Mouse (Mus musculus) stomach, embryonic 14.5 days (tissue): ENCODE measurements at regions not wholly inside any gene's neighbourhood (a gene's known extent, or its start where the extent isn't known, plus 50 kb on each side); places are given as distances from the start of the nearest gene placed in this dataset.

Experiments used
- ATAC-seq: fragments of 200-750 bp; cut with Nextera tagmentation; 2 replicates; pipeline ENCODE4 v1.8.0; 2017; ENCODE audit warnings: low read depth, moderate TSS enrichment; ENCODE audit not compliant: insufficient number of reproducible peaks, insufficient read depth, low FRiP score
- H3K27ac ChIP-seq: fragments of 300-500 bp; sonication (generic); 2 replicates; pipeline ENCODE4 v1.5.1; 2014; ENCODE audit warnings: mild to moderate bottlenecking, low read length, moderate library complexity, mixed read lengths
- H3K27me3 ChIP-seq: fragments of 300-500 bp; sonication (generic); 2 replicates; pipeline ENCODE4 v1.6.1; 2014; ENCODE audit warnings: low read length, control low read depth, mixed read lengths; ENCODE audit not compliant: control insufficient read depth, insufficient read depth
- H3K36me3 ChIP-seq: fragments of 300-500 bp; sonication (generic); 2 replicates; pipeline ENCODE4 v1.6.1; 2014; ENCODE audit warnings: mild to moderate bottlenecking, control low read depth, low read length, moderate library complexity, mixed read lengths; ENCODE audit not compliant: control insufficient read depth, insufficient read depth
- H3K4me1 ChIP-seq: fragments of 300-500 bp; sonication (generic); 2 replicates; pipeline ENCODE4 v1.6.1; 2014; ENCODE audit warnings: low read length, control low read depth, mixed read lengths; ENCODE audit not compliant: control insufficient read depth, insufficient read depth
- H3K4me2 ChIP-seq: fragments of 300-500 bp; sonication (generic); replicated peaks from 2 replicates; pipeline ENCODE4 v1.6.1; 2014; ENCODE audit warnings: low read depth, low read length, control low read depth
- H3K4me3 ChIP-seq: fragments of 300-500 bp; sonication (generic); 2 replicates; pipeline ENCODE4 v1.5.1; 2014; ENCODE audit warnings: low read depth, low read length, control low read depth
- H3K9ac ChIP-seq: fragments of 300-500 bp; sonication (generic); replicated peaks from 2 replicates; pipeline ENCODE4 v1.6.1; 2014; ENCODE audit warnings: low read depth, mild to moderate bottlenecking, control low read depth, low read length, moderate library complexity, mixed read lengths
- H3K9me3 ChIP-seq: fragments of 300-500 bp; sonication (generic); 2 replicates; pipeline ENCODE4 v1.6.1; 2016; ENCODE audit warnings: low read depth, low read length, control low read depth; ENCODE audit not compliant: control insufficient read depth
- WGBS: fragments of 180-500 bp; shearing (Covaris S2); extraction: QIAGEN DNeasy Blood & Tissue Kit; methylation state at CpG from one replicate; pipeline ENCODE4 v1.1.7; 2014; 5-methylcytosine and 5-hydroxymethylcytosine counted together

DNA sequence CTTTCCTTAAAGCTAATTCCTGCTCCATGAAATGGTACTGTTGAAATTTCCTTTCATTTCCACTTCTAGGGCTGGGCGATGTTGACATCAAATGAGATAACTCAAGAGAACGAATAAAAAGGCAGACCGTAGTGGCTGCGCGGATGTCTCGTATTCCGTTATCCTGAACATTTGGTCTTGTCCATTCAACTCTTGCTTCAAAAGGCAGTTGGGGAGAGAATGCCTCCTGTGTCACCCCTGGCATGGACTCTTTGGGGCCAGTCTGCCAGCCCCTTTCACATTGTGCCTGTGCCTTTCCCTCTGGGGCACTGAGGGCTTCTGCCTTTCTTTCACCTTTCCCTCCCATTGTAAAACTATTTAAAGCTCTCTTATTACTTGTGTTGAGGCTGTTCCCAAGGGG is 152.0 kb upstream of the Lrfn2 start:
- Histone ChIP-seq H3K36me3 (no peaks in the 10 kb centered on the region), H3K9ac (no peak overlapping the region), H3K4me1 (no peaks in the 10 kb centered on the region), H3K4me3 (no peak overlapping the region), H3K9me3 (no peaks in the 10 kb centered on the region), H3K27ac (no peak overlapping the region), H3K27me3 (no peaks in the 10 kb centered on the region), H3K4me2 (no peak overlapping the region)
- 96% methylated on average over 7 of the region's 7 CpGs for WGBS
- ATAC-seq: no peak

DNA sequence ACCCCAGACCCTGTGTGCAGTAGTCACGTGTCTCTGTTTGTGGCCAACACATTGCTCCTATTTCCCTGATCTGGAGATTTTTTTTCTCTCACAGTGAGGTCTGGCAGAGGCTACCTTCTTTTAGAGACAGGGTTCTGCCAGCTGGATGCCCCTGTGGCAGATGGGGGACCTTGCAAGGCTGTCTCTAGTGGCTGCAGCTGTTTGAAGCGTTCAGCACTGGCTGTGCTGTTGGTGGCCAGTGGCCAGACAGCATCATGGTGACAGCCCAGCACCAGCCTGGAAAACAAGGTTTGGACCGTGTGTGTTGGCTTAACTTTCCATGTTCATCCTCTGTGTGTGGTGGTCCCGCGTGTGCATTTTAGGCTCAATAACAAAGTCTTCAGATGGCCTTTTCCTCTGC is 147.8 kb upstream of the Lrfn2 start:
- Histone ChIP-seq H3K4me1 (no peaks in the 10 kb centered on the region), H3K27me3 (no peaks in the 10 kb centered on the region), H3K36me3 (no peaks in the 10 kb centered on the region), H3K9ac (no peak overlapping the region), H3K4me3 (no peak overlapping the region), H3K4me2 (no peak overlapping the region), H3K9me3 (no peaks in the 10 kb centered on the region), H3K27ac (no peak overlapping the region)
- no peak for ATAC-seq
- 80% methylated on average over 5 of the region's 5 CpGs for WGBS

GRCm38 (mm10) chr17:48786501-48786900 is 145.7 kb upstream of the Lrfn2 start:
- no peak overlapping the region for H3K4me2 ChIP-seq
- no peaks in the 10 kb centered on the region for H3K36me3 ChIP-seq
- H3K27ac ChIP-seq: no peak overlapping the region
- H3K27me3 ChIP-seq: no peaks in the 10 kb centered on the region
- no peak for ATAC-seq
- H3K4me3 ChIP-seq: no peak overlapping the region
- H3K9ac ChIP-seq: no peak overlapping the region
- no peaks in the 10 kb centered on the region for H3K4me1 ChIP-seq
- 68% methylated on average over 12 of the region's 12 CpGs for WGBS
- H3K9me3 ChIP-seq: no peaks in the 10 kb centered on the region

GRCm38 (mm10) chr17:48789846-48790245 is 142.3 kb upstream of the Lrfn2 start:
- Histone ChIP-seq H3K27me3 (no peaks in the 10 kb centered on the region), H3K4me3 (no peak overlapping the region), H3K36me3 (no peaks in the 10 kb centered on the region), H3K4me2 (no peak overlapping the region), H3K9me3 (no peaks in the 10 kb centered on the region), H3K27ac (no peak overlapping the region), H3K9ac (no peak overlapping the region), H3K4me1 (no peaks in the 10 kb centered on the region)
- 86% methylated on average over 7 of the region's 7 CpGs for WGBS
- no peak for ATAC-seq

- no peak overlapping the region for H3K27ac ChIP-seq
- H3K27me3 ChIP-seq: no peaks in the 10 kb centered on the region
- no peak for ATAC-seq
These were observed 141.7 kb upstream of the Lrfn2 start for GRCm38 (mm10) chr17:48790526-48790925.

DNA sequence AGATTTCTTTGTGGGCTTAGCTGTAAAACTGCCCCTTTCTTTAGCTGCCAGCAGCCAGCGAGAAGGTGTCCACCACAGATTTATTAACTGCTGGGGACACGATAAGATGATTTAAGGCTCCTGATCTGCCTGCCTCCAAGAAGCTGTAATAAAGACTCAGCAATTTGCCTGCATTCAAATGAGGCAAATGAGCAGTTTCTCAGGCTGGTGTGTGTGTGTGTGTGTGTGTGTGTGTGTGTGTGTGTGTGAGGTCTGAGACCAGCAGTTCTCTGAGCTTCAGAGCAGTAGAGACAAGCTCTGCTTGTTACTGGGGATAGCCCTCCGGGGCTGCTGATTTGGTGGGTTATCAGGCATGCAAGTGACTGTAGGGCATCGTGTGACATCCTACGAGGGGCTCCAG is 139.2 kb upstream of the Lrfn2 start:
- no peak for ATAC-seq
- Histone ChIP-seq H3K27me3 (no peaks in the 10 kb centered on the region), H3K4me1 (no peaks in the 10 kb centered on the region), H3K9me3 (no peaks in the 10 kb centered on the region), H3K27ac (no peak overlapping the region), H3K36me3 (no peaks in the 10 kb centered on the region), H3K4me3 (no peak overlapping the region), H3K9ac (no peak overlapping the region), H3K4me2 (no peak overlapping the region)
- 58% methylated on average over 5 of the region's 5 CpGs for WGBS

More at GRCm38 (mm10) chr17:48790526-48790925, 141.7 kb upstream of the Lrfn2 start:
- no peaks in the 10 kb centered on the region for H3K9me3 ChIP-seq
- 89% methylated on average over 6 of the region's 6 CpGs for WGBS
- no peak overlapping the region for H3K9ac ChIP-seq
- H3K4me1 ChIP-seq: no peaks in the 10 kb centered on the region
- H3K4me3 ChIP-seq: no peak overlapping the region
- H3K36me3 ChIP-seq: no peaks in the 10 kb centered on the region
- no peak overlapping the region for H3K4me2 ChIP-seq

GRCm38 (mm10) chr17:48795773-48796172 is 136.4 kb upstream of the Lrfn2 start:
- Histone ChIP-seq H3K4me2 (no peak overlapping the region), H3K27me3 (no peaks in the 10 kb centered on the region), H3K9ac (no peak overlapping the region), H3K27ac (no peak overlapping the region), H3K9me3 (no peaks in the 10 kb centered on the region), H3K36me3 (no peaks in the 10 kb centered on the region), H3K4me3 (no peak overlapping the region), H3K4me1 (no peaks in the 10 kb centered on the region)
- 85% methylated on average over 5 of the region's 5 CpGs for WGBS
- ATAC-seq: no peak

- Histone ChIP-seq H3K9ac (no peak overlapping the region), H3K27ac (no peak overlapping the region), H3K4me1 (no peaks in the 10 kb centered on the region), H3K4me3 (no peak overlapping the region), H3K4me2 (no peak overlapping the region), H3K27me3 (no peaks in the 10 kb centered on the region), H3K9me3 (no peaks in the 10 kb centered on the region), H3K36me3 (no peaks in the 10 kb centered on the region)
- ATAC-seq: no peak
- WGBS: 74% methylated on average over 3 of the region's 3 CpGs
These were observed 134.0 kb upstream of the Lrfn2 start for GRCm38 (mm10) chr17:48798196-48798595.

- Histone ChIP-seq H3K4me3 (no peak overlapping the region), H3K27ac (no peak overlapping the region), H3K4me1 (no peaks in the 10 kb centered on the region), H3K9ac (no peak overlapping the region), H3K4me2 (no peak overlapping the region), H3K36me3 (no peaks in the 10 kb centered on the region), H3K27me3 (no peaks in the 10 kb centered on the region), H3K9me3 (no peaks in the 10 kb centered on the region)
- ATAC-seq: no peak
- 67% methylated on average over 7 of the region's 7 CpGs for WGBS
These were observed 129.5 kb upstream of the Lrfn2 start for GRCm38 (mm10) chr17:48802673-48803072.
